ENCODE assay signal across 8 mouse cellular contexts in the genomic region with DNA sequence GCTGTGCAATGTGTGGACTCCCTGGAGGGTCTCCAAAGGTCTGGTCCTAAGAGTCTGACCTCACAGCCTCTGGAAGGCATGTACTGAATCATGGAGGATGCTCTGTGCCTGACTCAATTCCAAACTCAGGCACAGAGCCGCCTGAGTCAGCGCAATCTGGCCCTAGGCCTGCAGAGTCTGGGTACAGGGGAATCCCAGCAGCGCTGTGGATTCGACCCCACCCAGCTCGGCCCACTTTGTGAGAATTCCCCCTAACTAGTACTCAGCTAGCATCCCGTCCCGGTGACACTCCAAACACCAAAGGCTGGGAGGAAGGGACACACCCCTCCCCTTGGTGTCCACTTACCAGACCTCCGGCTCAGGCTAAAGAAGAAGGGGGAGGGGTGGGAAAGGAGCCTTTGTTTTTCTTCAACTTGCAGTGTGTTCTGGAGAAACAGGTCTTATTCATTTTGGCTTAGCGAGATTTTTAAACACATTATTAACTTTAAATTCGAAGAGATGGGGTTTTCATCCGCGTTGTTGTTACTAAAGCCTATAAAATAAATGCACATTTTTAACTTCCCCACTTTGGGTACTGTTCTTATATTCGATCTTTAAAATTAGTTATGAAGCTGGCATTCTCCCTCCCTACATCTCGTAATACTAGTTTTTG. TPM values are rescaled to one million over a fixed set of nuclear protein-coding genes. Genes with fewer than 3 reads are reported as not detected.
DNase-seq lines count a peak whose midpoint lies in the region; ATAC-seq and TF ChIP-seq lines count a peak whose summit lies in the region.

No protein-coding gene starts in this region.

- ATAC-seq in hindbrain, embryonic 16.5 days: no peak
- ATAC-seq in frontal cortex, adult (ENCODE audit: low TSS enrichment): no peak

- H3K4me2 ChIP-seq in hindbrain, embryonic 16.5 days (ENCODE audit: low read length): peak overlapping the region; percentile 29

- no peak for TF ChIP-seq CTCF in gastrocnemius, adult 2 months (IDR thresholded peaks at IDR 0.05)
- TF ChIP-seq CTCF in left cerebral cortex, adult 2 months (IDR thresholded peaks at IDR 0.05): no peak

- no peaks in the 10 kb centered on the region for H3K36me3 ChIP-seq in hindbrain, embryonic 16.5 days (ENCODE audit: control insufficient read depth, insufficient read depth, low read length)

- intact Hi-C loops in gastrocnemius, adult 2 months (cut with DNase I): no loop called here
- intact Hi-C loops in left cerebral cortex, adult 2 months (cut with DNase I): no loop called here

- H3K4me3 ChIP-seq in gastrocnemius, adult 2 months: peak overlapping the region; percentile 37
- H3K4me3 ChIP-seq in hindbrain, embryonic 16.5 days (ENCODE audit: low read length): no peak overlapping the region
- H3K4me3 ChIP-seq in left cerebral cortex, adult 2 months: no peak overlapping the region

- no peak overlapping the region for H3K27ac ChIP-seq in gastrocnemius, adult 2 months
- H3K27ac ChIP-seq in hindbrain, embryonic 16.5 days (ENCODE audit: low read depth, low read length): no peak overlapping the region
- no peak overlapping the region for H3K27ac ChIP-seq in left cerebral cortex, adult 2 months

- peak; percentile 87 for DNase-seq in 3134 (ENCODE audit: extremely low read depth, insufficient read length, low spot score)
- peak; percentile 88 for DNase-seq in Muller cell, postnatal 12 days (ENCODE audit: inconsistent ontology term)
- peak; percentile 79 for DNase-seq in gastrocnemius, adult 2 months
- DNase-seq in skeletal muscle tissue, adult 2 months (ENCODE audit: low read depth, low spot score): peak; percentile 78
- no peak for DNase-seq in left cerebral cortex, adult 2 months (ENCODE audit: extremely low spot score in 1 of 2, low spot score in 2 of 2)
- DNase-seq in testis, postnatal 10 days (ENCODE audit: low spot score): no peak

- no peaks in the 10 kb centered on the region for H3K9me3 ChIP-seq in hindbrain, embryonic 16.5 days (ENCODE audit: control insufficient read depth, low read length)

- WGBS in hindbrain, embryonic 16.5 days: 12% methylated on average over 14 of the region's 14 CpGs

- H3K4me1 ChIP-seq in hindbrain, embryonic 16.5 days (ENCODE audit: control insufficient read depth, insufficient read depth, low read depth, low read length): no peaks in the 10 kb centered on the region

- H3K9ac ChIP-seq in hindbrain, embryonic 16.5 days (ENCODE audit: low read depth, low read length): no peak overlapping the region

- no peaks in the 10 kb centered on the region; the same call in 1 of the 2 replicates for H3K27me3 ChIP-seq in hindbrain, embryonic 16.5 days (replicated peaks; ENCODE audit: control insufficient read depth, insufficient read depth, low read length)

RNA-seq across cellular contexts. Expression of a gene that starts 9.6 kb away (rescaled TPM):
- total RNA-seq in gastrocnemius, adult 2 months (2021): 10 to 100 TPM; 20.1 to 28.1 TPM
- 25.4 and 25.7 TPM in 2 replicates for polyA plus RNA-seq in hindbrain, embryonic 16.5 days (2015; fragmentation: Nextera tagmentation; extraction: Ambion mirVana)
- 10 to 100 TPM; 65.4 to 69.3 TPM for total RNA-seq in left cerebral cortex, adult 2 months (2021)

Comparison
In these comparisons a context has a peak if more than half of its experiments do, and no peak if none do; other contexts are left out.
1. DNase-seq: peak in 3134 (single experiment), Muller cell, postnatal 12 days (single experiment), gastrocnemius, adult 2 months (single experiment) and skeletal muscle tissue, adult 2 months (single experiment); none in left cerebral cortex, adult 2 months (0 of 2) and testis, postnatal 10 days (single experiment).